Mouse (Mus musculus) cortical plate, adult 2 months (tissue): ENCODE measurements around the gene Spop.

Experiments
- CTCF ChIP-seq: fragments of 200-500 bp; IDR thresholded peaks from 2 replicates; pipeline ENCODE4 v1.5.1; 2011; ENCODE audit warnings: mild to moderate bottlenecking, control low read depth, low read length; ENCODE audit not compliant: insufficient read depth; ENCODE audit errors: extremely low read depth
- POLR2A ChIP-seq: fragments of 200-500 bp; IDR thresholded peaks from 2 replicates; pipeline ENCODE4 v1.6.1; 2011; ENCODE audit warnings: mild to moderate bottlenecking, low read length, control low read depth; ENCODE audit not compliant: insufficient read depth; ENCODE audit errors: extremely low read depth

DNA sequence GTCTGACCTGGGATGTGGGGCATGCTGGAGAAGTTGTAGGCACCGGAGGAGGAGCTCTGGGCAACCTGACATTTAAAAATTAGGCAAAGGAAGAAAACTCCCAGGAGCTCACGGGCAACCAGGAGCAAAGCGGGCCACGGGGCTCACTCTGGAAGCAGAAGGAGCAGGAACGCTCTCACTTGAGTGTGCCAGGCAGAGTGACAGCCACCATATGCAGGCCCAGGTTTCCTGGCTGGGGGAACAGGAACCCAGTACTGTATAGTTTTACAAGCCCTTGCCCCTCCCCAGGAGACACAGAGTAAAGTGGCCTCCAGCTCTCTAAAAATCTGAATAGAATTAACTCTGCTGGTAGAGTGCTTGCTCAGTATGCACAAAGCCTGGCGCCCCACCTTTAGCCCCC, 103.3 kb downstream of the Spop start:
- TF ChIP-seq CTCF (no peak), POLR2A (no peak)
